Mouse (Mus musculus) macrophage (primary cell): Measurements from ENCODE around the gene Smyd4. TPM values are rescaled to one million over a fixed set of nuclear protein-coding genes. Genes with fewer than 3 reads are reported as not detected.
A peak's percentile ranks its signal among the peaks of the same experiment; 100 is the strongest.

Source experiments
- H3K27ac ChIP-seq: fragments of 350-480 bp; formaldehyde crosslinking; 2 replicates; pipeline ENCODE4 v1.9.0; 2021
- H3K36me3 ChIP-seq: fragments of 350-480 bp; formaldehyde crosslinking; 2 replicates; pipeline ENCODE4 v1.9.0; 2021; ENCODE audit errors: inconsistent target
- H3K4me3 ChIP-seq: fragments of 350-480 bp; formaldehyde crosslinking; 2 replicates; pipeline ENCODE4 v1.9.0; 2021; ENCODE audit errors: inconsistent target
- H3K79me2 ChIP-seq: fragments of 350-480 bp; formaldehyde crosslinking; 2 replicates; pipeline ENCODE4 v1.9.0; 2021; ENCODE audit errors: inconsistent target
- WGBS: methylation state at CpG from one replicate; pipeline ENCODE4 v1.1.7; 2026; ENCODE audit warnings: inconsistent platforms; ENCODE audit not compliant: missing documents; 5-methylcytosine and 5-hydroxymethylcytosine counted together
- polyA plus RNA-seq: library from polyadenylated mRNA; stranded (reverse); fragments of 250-400 nt; gene quantifications from 3 replicates; pipeline ENCODE4 v1.2.4, GENCODE M21; 2018; ENCODE audit warnings: inconsistent platforms

The Smyd4 gene
- polyA plus RNA-seq, 1 experiment from 2014 or later = 5.0 TPM

DNA sequence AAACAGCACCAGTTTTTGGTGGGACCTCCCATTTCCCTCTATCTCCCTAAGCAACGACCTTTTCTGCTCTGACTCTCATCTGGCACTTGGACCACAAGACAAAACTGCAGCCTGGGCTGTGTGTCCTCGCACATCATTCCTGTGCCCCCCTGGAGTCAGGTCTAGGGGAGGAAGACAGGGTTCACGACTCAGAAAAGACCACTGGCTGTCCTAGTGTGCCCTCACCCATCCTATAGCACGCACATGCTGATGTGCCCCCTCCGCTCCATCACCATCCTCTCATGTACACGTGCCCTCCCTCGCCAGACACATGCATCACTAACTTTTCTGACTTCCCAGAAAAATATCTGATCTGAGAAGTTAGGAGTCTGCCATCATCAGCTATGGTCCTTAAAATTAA lies 71.8 kb downstream of the Smyd4 start:
- no peak overlapping the region for H3K4me3 ChIP-seq
- 80% methylated on average over 5 of the region's 7 CpGs for WGBS
- H3K36me3 ChIP-seq = no peaks in the 10 kb centered on the region
- no peak overlapping the region for H3K27ac ChIP-seq
- H3K79me2 ChIP-seq = no peaks in the 10 kb centered on the region

DNA sequence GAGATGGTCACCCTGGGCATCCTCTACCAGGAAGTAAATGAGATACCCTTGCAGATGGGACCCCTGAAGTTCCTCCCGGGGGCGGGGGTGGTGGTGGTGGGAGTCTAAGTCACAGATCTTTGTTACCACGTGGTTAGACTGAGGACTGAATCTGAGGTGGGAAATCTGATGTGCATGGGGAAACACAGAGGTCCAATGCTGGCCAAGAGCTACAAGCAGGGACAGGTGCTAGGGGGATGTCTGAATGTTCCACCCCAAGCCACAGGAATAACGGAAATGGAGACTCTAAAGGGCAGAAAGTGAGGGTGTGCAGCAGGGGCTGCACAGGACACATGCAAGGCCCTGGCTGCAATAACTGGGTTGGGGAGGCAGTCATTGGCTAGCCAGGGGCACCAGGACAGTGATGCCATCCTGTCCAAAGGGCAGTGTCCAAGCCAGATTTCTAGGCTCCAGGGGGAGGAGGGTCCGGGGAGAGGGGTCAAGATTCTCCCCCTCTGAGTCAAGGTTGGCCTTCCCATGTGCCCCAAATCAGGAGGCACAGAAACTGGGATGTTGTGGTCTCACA lies 72.7 kb downstream of the Smyd4 start:
- H3K4me3 ChIP-seq = no peak overlapping the region
- H3K79me2 ChIP-seq = no peaks in the 10 kb centered on the region
- no peak overlapping the region for H3K27ac ChIP-seq
- 79% methylated on average over 5 of the region's 5 CpGs for WGBS
- H3K36me3 ChIP-seq = no peaks in the 10 kb centered on the region

DNA sequence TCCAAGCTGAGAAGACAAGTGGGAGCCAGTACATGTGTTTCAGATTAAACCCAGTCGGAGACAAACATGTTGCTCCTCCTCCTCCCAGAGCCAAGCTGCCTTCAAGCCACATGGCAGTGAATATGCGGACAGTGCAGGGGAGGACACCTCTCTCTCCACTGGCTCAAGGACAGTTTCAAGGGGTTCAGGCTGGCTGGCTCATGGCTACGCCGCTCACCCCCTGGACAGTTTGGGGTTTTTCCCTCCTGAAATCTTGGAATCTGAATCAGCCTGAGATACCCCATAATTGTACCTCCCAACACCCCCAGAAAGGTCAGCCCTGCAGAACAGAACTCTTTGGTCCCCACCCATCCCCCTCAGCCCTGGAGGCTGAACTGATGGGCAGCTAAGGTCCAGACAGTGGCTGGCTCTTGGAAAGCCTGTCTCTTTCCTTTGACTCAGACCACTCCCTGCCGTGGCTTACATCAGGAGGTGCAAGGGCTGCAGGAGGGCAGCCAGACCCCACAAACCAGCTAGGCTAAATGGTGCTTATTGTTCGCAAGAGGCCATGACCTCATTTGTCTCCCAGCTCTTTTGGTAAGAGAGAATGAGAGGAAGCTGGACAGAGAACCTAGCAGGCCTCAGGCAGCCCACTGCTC lies 73.3 kb downstream of the Smyd4 start:
- Histone ChIP-seq H3K79me2 (no peaks in the 10 kb centered on the region), H3K4me3 (no peak overlapping the region), H3K36me3 (no peaks in the 10 kb centered on the region), H3K27ac (no peak overlapping the region)
- WGBS = 75% methylated on average over 6 of the region's 6 CpGs

DNA sequence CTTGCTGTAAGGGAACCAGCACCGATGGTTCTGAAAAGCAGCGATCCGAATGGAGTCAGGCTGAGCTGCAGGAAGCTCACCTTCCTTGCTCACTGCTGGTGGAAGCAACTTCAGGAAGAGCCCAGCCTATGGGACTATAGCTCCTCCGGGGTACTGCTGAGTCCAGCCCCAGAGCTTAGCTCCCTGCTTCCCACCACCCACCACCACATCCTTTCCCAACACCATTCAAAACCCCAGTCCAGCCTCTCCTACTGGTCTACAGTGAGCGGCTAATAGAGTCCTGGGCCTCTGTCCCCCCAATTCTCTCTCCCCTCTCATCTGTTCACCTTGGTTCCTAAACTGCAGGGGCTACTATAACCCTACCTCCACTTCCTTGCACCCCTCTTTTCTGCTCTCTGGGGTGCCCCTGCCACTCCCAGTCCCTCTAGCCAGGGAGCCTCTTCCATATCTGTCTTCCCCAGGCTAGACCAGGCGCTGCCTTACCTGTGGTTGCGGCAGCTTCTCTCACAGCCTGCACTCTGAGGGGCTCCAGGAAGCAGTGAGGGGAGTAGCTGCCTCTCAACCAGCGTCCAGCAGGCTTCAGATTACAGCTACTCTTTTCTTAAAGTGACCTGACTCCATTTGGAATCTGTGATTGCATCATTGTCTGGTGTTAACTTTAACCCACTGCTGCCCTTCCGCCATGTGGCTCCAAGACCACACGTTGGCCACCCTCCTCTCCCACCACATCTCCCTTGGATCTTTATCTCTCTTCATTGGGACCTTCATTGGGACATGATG lies 74.0 kb downstream of the Smyd4 start, which contains the start of gene Serpinf1:
Gene Serpinf1 (minus strand): TSS at position 689 of the 780 bp plus-strand sequence.
- Histone ChIP-seq H3K79me2 (no peaks in the 10 kb centered on the region), H3K27ac (no peak within 1 kb of the TSS), H3K36me3 (no peaks in the 10 kb centered on the region), H3K4me3 (no peak within 1 kb of the TSS)
- WGBS = 48% methylated on average over 10 of the region's 10 CpGs

DNA sequence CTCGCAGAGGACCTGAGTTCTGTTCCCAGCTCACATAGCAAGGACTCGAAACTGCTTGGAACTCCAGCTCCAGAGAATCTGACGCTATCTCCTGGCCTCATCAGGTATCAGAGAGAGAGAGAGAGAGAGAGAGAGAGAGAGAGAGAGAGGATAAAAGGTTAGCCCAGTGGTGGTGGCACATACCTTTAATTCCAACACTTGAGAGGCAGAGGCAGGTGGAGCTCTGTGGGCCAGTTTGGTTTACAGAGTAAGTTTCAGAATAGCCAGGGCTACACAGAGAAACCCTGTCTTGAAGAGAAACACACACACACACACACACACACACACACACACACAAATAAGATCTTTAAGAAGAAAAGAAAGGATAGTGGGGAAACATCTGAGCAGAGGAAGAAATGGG lies 74.9 kb downstream of the Smyd4 start:
- Histone ChIP-seq H3K27ac (no peak overlapping the region), H3K79me2 (no peaks in the 10 kb centered on the region), H3K4me3 (no peak overlapping the region), H3K36me3 (no peaks in the 10 kb centered on the region)
- 96% methylated on average over 3 of the region's 3 CpGs for WGBS

DNA sequence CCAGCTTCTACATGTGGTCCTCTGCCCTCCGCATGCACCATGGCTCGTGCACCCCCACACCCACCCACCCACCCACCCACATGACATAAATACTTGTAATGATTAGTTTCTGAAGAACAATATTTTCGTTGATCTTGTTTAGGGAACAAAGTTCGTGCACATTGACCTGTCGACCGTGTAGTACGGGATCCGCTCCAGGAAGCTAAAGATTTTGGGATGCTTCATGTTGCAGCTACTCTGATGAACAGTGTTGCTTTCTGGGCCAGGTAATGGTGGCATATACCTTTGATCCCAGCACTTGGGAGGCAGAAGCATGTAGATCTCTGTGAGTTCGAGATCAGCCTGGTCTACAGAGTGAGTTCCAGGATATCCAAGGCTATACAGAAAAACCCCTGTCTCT lies 75.8 kb downstream of the Smyd4 start:
- Histone ChIP-seq H3K79me2 (no peaks in the 10 kb centered on the region), H3K36me3 (no peaks in the 10 kb centered on the region), H3K4me3 (no peak overlapping the region), H3K27ac (no peak overlapping the region)
- WGBS = 92% methylated on average over 8 of the region's 9 CpGs

DNA sequence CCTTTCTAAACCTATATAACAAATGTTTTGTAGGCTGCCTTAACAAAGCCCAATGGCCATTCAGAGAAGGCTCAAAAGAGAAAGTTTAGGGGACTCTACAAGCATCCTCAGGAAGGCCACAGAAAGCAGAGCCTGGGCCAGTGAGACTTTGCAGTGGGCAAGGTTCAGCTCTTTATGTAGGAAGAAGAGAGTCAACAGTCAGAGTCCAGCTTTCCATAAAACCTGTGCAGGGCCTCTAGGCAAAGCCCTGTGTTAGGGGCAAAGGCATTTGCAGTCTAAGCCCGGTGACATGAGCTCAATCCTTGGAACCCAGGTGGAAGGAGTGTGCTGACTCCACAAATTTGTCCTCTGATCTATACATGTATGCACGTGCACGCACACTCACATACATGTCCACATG lies 76.2 kb downstream of the Smyd4 start:
- H3K79me2 ChIP-seq = no peaks in the 10 kb centered on the region
- H3K27ac ChIP-seq = no peak overlapping the region
- no peaks in the 10 kb centered on the region for H3K36me3 ChIP-seq
- no peak overlapping the region for H3K4me3 ChIP-seq
- 90% methylated on average over 3 of the region's 3 CpGs for whole genome bisulfite sequencing

DNA sequence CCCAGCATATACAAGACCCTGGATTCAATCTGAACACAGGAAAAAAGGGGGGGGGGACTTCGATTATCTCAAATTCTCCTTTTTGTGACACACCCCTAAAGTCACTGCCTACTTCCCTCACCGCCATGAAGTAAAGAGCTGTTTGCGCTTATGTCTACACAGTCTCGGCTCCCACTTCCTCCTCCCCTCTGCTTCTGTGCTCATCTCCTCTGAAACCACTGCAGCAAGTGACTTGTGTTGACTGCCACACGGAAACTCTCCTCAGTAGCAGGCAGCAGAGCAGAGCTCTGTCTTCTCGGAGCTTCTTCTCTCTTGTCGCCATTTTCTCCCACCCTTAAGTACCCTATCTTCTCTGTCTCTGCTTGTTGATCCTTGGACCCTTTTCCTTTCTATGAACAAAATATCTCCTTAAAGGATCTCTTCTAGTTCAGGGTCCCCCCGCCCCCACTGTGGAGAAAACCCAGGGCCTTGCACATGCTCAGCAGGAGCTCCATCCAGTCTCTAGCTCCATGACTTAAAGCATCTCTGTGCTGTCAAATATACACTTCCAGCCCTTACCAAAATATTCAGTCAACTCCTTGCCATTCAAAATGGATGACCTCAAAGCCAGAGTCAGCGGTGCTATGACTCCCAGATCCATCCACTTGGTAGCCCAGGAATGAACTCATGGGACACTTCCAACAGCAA lies 80.9 kb downstream of the Smyd4 start:
- Histone ChIP-seq H3K36me3 (no peaks in the 10 kb centered on the region), H3K27ac (peak overlapping the region; percentile 70), H3K4me3 (no peak overlapping the region), H3K79me2 (no peaks in the 10 kb centered on the region)
- WGBS = 21% methylated on average over 8 of the region's 9 CpGs

DNA sequence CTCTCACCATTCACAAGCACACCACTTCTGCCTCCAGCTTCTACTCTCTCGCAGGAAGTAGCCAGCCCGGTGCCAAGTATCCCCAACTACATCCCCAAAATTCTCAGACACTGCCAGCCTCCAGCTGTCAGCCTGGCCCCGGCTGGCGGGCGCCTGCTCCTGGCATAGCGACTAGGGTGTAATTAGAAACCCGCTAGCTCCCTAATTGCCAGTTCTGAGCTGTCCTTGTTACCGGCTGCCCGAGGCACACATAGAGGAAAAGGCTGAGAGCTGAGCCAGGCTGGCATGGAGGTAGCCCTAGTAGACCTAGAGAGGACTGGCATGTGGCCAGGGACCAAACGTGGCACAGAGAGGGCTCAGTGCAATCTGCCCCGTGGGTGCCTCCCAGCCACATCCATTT lies 83.1 kb downstream of the Smyd4 start:
- no peaks in the 10 kb centered on the region for H3K36me3 ChIP-seq
- H3K79me2 ChIP-seq = no peaks in the 10 kb centered on the region
- H3K27ac ChIP-seq = no peak overlapping the region
- H3K4me3 ChIP-seq = no peak overlapping the region
- 80% methylated on average over 11 of the region's 11 CpGs for WGBS

DNA sequence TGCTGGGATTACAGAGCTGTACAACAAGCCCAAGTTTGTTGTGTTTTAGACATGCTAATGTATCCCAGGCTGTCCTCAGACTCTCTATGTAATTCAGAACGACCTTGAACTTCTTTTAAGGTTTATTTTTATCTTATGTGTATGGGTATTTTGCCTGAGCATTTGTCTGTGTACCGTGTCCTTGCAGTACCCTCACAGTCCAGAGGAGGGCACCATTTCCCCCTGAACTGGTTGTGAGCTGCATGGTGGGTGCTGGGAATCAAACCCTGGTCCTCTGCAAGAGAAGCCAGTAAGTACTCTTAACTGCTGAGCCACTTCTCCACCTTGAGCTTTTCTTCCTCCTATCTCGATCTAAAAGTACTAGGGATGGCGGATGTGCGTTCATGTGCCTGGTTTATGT lies 85.9 kb downstream of the Smyd4 start:
- H3K4me3 ChIP-seq = no peak overlapping the region
- H3K27ac ChIP-seq = no peak overlapping the region
- 84% methylated on average over 5 of the region's 5 CpGs for WGBS
- no peaks in the 10 kb centered on the region for H3K36me3 ChIP-seq
- no peaks in the 10 kb centered on the region for H3K79me2 ChIP-seq

DNA sequence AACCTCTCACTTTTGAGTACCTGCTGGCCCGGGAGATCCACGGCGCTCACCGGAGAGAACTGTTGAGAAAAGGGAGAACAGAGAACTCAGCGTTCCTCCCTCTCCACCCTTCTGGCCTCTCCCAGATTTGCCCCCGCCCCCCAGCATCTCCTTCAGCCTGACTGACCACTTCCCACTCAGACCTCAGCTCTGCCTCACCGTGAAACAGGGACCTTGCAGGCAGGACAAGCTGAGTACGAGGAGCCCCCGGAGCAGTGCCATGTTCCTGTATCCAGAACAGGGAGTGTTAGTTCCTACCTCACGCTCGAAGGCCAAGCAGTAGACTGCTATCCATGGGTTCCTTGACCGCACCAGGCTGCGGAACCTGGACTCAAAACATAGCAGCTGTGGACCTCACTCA lies 90.0 kb downstream of the Smyd4 start:
- no peak overlapping the region for H3K4me3 ChIP-seq
- no peak overlapping the region for H3K27ac ChIP-seq
- no peaks in the 10 kb centered on the region for H3K79me2 ChIP-seq
- 72% methylated on average over 13 of the region's 13 CpGs for WGBS
- peaks cover 30% of the 10 kb centered on the region for H3K36me3 ChIP-seq

DNA sequence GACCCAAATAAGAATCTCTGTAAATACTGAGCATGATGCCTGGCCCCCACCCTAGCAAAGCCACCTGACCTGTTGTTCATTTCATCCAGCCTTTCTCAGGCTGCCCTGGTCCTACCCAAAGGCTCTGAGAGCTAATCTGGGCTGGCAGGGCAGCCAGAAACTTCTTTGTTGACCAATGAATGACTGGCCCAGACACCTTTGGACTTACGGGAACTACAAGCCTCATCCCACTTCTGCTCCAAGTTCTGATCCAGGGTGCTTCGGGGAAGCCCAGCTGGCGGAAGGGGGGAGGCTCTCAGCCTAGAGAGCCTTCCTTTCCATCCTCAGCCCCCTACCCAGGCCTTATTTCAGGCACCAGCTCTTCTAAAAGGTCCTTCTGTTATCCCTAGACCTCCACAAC lies 90.6 kb downstream of the Smyd4 start:
- 96% methylated on average over 3 of the region's 3 CpGs for WGBS
- H3K27ac ChIP-seq = no peak overlapping the region
- peaks cover 36% of the 10 kb centered on the region for H3K36me3 ChIP-seq
- H3K79me2 ChIP-seq = no peaks in the 10 kb centered on the region; the same call in 1 of the 2 replicates
- no peak overlapping the region for H3K4me3 ChIP-seq

DNA sequence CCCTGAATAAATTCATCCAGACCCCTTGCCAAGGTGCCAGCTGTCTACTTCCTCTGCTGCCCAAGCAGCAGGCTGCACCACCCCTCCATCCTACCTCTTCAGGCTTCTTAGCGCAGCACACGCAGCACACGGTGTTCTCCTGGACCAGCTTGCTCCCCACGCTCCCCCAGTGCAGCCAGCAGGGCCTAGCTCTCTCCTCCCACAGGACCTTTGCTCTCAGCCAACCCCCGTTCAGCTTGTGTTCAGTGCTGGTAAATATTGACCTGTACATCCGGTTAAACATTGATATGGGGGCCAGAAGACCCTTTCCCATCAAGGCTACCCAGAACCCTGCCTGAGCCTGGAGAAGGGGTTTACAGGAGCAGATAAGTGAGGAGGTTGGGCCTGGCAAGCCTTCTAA lies 91.1 kb downstream of the Smyd4 start, which contains the start of gene Serpinf2:
Gene Serpinf2 (minus strand): TSS at position 229 of the 400 bp plus-strand sequence.
- WGBS = 92% methylated on average over 6 of the region's 6 CpGs
- no peak within 1 kb of the TSS for H3K27ac ChIP-seq
- peaks cover 42% of the 10 kb centered on the region for H3K36me3 ChIP-seq
- no peak within 1 kb of the TSS for H3K4me3 ChIP-seq
- no peaks in the 10 kb centered on the region; the same call in 1 of the 2 replicates for H3K79me2 ChIP-seq

DNA sequence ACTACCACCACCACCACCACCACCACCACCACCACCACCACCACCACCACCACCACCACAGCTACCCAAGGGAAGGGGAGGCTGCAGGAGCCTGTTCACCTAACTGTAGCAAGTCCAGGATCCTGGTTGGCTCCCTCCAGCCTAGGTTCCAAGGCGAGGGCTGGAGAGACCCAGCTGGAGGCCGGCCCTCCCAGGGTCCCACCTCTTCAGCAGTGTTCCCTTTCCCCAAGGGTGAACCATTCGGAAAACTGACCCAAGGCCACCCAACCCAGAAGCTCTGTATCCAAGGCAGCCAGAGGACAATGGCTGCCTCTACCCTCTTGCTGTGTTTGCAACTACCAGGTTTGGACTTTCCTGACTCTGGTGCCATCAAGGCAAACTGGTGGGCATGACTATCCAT lies 91.7 kb downstream of the Smyd4 start:
- WGBS = 100% methylated on average over 3 of the region's 3 CpGs
- Histone ChIP-seq H3K36me3 (peaks cover 48% of the 10 kb centered on the region), H3K27ac (no peak overlapping the region), H3K79me2 (no peaks in the 10 kb centered on the region; the same call in 1 of the 2 replicates), H3K4me3 (no peak overlapping the region)
